Mouse (Mus musculus): ENCODE measurements around the gene Rom1.
"Not testable (repeated sequence)": the region's sequence is repeated elsewhere in the genome, so short reads cannot be mapped to it uniquely, and the experiment has no call there.

Rom1 gene

GRCm38 (mm10) chr19:8897865-8898495 lies 31.2 kb downstream of the Rom1 start, which contains the start of gene Ganab:
Gene Ganab, plus strand, starts transcription at chr19:8898071.
- peak; percentile 99 for DNase-seq (ENCODE audit: low read depth, low spot score)

- DNase-seq (ENCODE audit: low read depth, low spot score) = peak; percentile 82
Measured at GRCm38 (mm10) chr19:8897211-8897864, 31.8 kb downstream of the Rom1 start.

GRCm38 (mm10) chr19:8896231-8896630 lies 32.9 kb downstream of the Rom1 start:
- not testable (repeated sequence) for DNase-seq (ENCODE audit: low read depth, low spot score)

- DNase-seq (ENCODE audit: low read depth, low spot score) = no peak
Measured at GRCm38 (mm10) chr19:8895397-8895960, 33.7 kb downstream of the Rom1 start.

DNA sequence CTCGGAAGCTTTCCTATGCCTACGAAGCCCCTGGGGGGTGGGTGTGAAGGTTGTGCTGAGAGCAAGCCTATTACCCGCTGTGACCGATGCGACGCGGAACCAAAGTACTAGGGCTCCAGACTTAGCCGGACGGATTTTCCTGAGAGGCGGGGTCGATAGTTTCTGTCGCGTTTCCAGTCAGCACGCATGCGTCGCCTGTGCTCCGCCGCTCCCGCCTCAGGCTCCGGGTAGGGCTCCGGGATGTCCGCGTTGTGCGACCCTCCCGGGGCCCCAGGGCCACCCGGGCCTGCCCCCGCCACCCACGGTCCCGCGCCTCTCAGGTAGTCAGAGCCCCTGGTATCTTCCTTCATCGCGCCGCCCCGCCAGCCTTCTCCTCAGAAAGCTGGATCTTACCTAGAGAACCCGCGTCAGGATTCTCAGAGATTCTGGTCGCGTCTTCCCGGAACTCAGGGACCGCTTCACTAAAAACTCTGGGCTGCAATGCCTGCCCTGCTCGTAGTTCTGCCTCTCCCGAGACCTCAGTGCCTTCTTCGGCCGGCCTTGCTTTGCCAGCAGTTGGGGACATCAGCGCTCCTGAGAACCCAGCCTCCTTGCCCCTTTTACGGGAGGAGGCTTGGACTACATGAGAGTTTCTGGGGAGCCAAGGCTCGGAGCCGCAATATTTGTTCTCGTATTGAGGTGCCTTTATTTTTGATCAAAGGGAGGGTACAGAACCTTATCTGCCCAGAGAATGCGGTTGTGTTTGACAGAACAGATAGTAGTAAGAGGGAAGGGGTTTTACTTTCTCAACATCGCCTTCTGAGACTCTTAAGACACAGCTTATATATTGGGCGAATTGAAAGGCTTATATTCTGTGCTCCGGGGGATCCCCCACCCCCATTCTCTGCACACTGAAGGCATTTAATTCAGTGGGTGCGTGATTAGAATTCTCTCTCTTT lies 36.1 kb downstream of the Rom1 start, which contains the start of gene Ints5:
TSS of gene Ints5 (plus strand) at position 177 of the 938 bp plus-strand sequence.
- DNase-seq (ENCODE audit: low read depth, low spot score) = peak; percentile 92

DNA sequence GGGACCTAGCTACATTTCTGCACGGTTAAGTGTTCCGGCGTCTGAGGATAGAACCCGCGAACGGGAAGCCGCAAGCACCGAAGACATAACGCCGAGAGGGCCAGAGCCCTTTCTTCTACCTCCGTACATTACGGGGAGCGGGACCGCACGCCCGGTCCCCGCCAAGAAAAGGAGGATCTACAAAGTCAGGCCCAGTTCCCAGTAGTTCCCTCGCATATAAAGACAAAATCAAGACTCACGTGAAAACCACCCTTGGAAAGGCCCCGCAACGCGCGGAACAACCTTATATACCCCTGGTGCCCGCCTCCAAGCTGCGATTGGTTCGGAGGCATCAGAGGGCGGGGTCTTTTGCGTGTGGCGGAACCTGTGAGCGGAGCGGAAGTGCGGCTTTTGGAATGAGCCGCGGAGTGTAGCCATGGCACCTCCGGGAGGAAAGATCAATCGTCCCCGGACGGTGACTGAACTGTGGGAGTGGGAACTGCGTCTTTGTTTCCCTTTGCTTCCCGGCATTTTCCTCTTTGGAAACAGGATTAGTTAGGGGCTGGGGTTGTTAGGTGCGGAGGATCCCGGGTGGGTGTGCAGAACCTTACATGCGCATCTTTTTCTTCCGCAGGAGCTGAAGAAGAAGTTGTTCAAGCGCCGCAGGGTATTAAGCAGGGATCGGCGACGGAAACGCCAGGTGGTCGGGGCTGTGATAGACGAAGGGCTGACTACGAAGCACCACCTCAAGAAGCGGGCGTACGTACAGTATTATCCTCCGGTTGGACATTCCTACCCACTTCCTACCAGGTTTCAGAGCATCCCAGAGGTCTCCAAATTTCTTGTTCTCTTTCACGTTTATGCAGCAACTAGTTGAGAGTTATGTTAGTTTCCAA lies 40.4 kb downstream of the Rom1 start, which contains the start of the genes 1810009A15Rik and Gm49416:
TSS of gene 1810009A15Rik (plus strand) at position 343 of the 875 bp plus-strand sequence.
TSS of gene Gm49416 (plus strand) at position 416 of the 875 bp plus-strand sequence.
- DNase-seq (ENCODE audit: low read depth, low spot score) = peak; percentile 98

- peak; percentile 36 for DNase-seq (ENCODE audit: low read depth, low spot score)
Measured at GRCm38 (mm10) chr19:8887585-8888463, 41.3 kb downstream of the Rom1 start.

GRCm38 (mm10) chr19:8886916-8887584 lies 42.1 kb downstream of the Rom1 start:
- peak; percentile 37 for DNase-seq (ENCODE audit: low read depth, low spot score)

GRCm38 (mm10) chr19:8883616-8884015 lies 45.5 kb downstream of the Rom1 start, which contains the start of the genes Lbhd1 and Gm49403:
Gene Lbhd1, plus strand, starts transcription at chr19:8883732.
Gene Gm49403, plus strand, starts transcription at chr19:8883930.
- no peak for DNase-seq (ENCODE audit: low read depth, low spot score)

GRCm38 (mm10) chr19:8881034-8881392 lies 48.1 kb downstream of the Rom1 start:
- no peak for DNase-seq (ENCODE audit: low read depth, low spot score)

DNA sequence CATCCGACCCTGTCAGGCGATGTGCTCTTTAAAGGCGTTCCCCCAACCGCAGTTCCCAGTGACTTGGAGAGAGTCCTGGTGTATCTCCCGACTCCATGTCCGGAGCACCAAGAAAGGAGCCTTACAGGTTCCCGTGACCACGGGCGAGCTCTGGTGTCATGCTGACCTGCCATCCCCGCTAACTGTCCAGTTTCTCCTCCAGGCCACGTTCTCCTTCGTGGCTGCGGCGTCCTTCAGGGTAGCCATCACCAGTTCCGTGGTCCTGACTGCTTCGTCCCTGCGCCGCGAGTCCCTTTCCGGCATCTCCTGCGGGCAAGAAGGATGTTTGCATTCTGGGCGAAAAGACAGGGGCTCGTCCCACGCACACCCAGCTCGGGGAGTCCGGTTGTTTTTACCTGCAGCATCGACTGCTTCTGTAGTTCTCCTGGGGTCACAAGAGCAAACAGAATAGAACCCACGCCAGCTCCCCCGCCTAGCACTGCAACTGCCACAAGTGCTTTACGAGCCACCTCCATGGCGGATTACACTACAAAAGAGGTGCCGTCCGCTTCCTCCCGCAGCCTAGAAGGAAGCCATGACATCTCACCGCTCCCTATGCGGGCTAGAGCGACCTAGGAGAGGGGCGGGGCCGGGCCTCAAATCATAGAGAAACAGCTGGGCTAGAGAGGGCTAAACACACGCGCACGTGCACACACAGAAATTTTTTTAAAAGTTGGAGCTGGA lies 48.7 kb downstream of the Rom1 start, which contains the start of gene Uqcc3:
TSS of gene Uqcc3 (minus strand) at position 613 of the 723 bp plus-strand sequence.
- peak; percentile 94 for DNase-seq (ENCODE audit: low read depth, low spot score)
